Mouse (Mus musculus) left cerebral cortex, adult 2 months (tissue): Measurements from ENCODE around the gene Efcab3. TPM values are rescaled to one million over a fixed set of nuclear protein-coding genes. Genes with fewer than 3 reads are reported as not detected.
"Not testable (repeated sequence)": the region's sequence is repeated elsewhere in the genome, so short reads cannot be mapped to it uniquely, and the experiment has no call there.

Experiments
- DNase-seq, 2 experiments: peaks; one replicate each; pipeline ENCODE4 v3.0.0; 2021 to 2022; ENCODE audit warnings: low spot score in 2 of 2, mixed read lengths in 1 of 2; ENCODE audit errors: extremely low spot score in 1 of 2
- H3K27ac ChIP-seq: fragments of 200-600 bp; 2 replicates; pipeline ENCODE4 v1.8.1; 2022
- H3K4me3 ChIP-seq: fragments of 200-600 bp; 2 replicates; pipeline ENCODE4 v1.8.1; 2022
- CTCF ChIP-seq: fragments of 200-600 bp; IDR thresholded peaks from 2 replicates; pipeline ENCODE4 v1.8.1; 2022; ENCODE audit warnings: antibody characterized with exemption, mild to moderate bottlenecking, moderate library complexity
- intact Hi-C: fragments of 180-260 bp; cut with DNase I; formaldehyde crosslinking; loops from one replicate; pipeline ENCODE4 v1.15.1; 2025
- total RNA-seq, 2 experiments: library from RNA; stranded (reverse); gene quantifications; 2 replicates each; pipeline ENCODE4 v1.2.3; 2021

Efcab3 gene
- total RNA-seq, 2 experiments from 2014 or later: 0.77 to 1.7 TPM

DNA sequence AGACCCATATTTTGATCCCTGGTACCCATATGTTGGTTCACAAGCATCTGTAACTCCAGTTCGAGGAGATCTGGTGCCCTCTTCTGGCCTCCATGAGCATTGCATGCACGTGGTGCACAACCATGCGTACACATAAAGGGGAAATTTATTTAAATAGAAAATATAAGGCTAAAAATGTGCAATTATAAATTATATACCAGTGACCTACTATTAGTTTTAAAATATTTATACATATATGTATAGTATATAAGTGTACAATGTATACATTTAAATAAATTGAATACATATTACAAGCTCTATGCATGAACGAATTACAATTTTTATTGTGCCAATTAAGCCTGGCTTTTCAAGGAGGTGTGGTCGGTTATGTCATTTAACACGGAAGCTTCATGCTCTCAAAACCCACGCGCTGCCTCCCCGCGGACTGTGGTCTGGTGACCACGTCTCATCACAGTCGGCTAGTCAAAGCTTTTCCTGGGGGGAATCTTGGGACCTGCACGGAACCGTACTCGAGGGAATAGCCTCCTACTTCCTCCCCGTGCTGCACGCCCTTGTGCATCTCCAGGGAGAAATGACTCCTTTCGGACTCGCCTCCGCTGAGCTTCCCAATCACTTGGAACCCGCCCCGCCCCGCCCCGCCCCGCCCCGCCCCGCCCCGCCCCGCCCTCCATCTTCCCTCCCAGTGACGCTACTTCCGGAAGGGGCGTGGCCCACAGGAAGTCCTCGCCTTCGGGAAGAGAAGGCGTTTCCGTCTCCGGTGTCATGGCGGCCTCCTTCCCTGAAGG lies 62.5 kb downstream of the Efcab3 start, which contains the start of gene Mettl2:
Gene Mettl2 (plus strand): TSS at position 691 of the 785 bp plus-strand sequence.
- peak; percentile 79 for TF ChIP-seq CTCF
- intact Hi-C loops: loop anchor here (1.0 to 10.0 kb wide), 4 partner anchors 55 to 811 kb away; no protein-coding TSS in a partner anchor
- peak; percentile 72 to 83 for DNase-seq
- Histone ChIP-seq H3K27ac (peak within 1 kb of the TSS; percentile 87), H3K4me3 (peak within 1 kb of the TSS; percentile 93)

DNA sequence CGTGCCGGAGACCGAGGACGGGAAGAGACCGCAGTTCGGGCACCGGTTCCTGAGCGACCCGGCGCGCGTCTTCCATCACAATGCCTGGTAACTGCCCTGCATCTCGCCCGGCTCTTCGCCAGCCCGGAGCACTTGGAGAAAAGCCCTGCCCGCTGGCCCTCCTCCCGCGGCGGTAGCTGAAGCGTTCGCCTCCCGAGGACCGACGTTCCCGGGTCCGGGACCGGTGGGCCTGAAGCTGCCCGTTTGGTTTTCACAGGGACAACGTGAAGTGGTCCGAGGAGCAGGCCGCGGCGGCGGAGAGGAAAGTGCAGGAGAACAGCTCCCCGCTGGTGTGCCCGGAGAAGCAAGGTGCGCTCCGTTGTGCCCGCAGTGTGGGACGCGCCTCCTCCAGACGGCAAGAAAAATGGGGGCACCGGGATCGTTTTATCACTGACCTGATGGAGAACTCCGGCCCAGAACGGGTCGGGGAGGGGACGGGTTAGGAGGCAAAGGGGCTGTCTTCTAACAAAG lies 63.2 kb downstream of the Efcab3 start:
- Histone ChIP-seq H3K27ac (peak overlapping the region; percentile 67), H3K4me3 (peak overlapping the region; percentile 93)
- TF ChIP-seq CTCF: no peak
- DNase-seq: no peak
- intact Hi-C loops: loop anchor here (1.0 to 10.0 kb wide), 3 partner anchors 55 to 812 kb away; no protein-coding TSS in a partner anchor

DNA sequence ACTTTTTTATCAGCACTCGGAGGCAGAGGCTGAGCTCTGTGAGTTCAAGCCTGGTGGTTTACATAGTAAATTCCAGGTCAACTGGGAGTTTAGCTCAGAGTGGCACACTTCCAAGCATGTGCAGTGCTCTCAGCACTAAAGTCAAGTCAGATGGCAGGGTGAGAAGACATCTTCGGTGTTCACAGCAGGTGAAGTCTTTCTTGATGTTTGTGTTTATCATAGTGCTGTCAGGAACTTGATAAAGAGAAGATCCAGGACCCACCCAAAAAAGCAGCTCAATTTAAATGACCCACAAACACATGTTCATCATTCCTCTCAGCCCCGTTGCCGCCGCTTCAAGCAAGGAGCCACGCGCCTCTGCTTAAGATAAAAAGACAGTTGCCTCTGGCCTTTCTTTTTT lies 72.3 kb downstream of the Efcab3 start:
- Histone ChIP-seq H3K4me3 (no peak overlapping the region), H3K27ac (no peak overlapping the region)
- intact Hi-C loops: no loop called here
- no peak for TF ChIP-seq CTCF
- no peak for DNase-seq

DNA sequence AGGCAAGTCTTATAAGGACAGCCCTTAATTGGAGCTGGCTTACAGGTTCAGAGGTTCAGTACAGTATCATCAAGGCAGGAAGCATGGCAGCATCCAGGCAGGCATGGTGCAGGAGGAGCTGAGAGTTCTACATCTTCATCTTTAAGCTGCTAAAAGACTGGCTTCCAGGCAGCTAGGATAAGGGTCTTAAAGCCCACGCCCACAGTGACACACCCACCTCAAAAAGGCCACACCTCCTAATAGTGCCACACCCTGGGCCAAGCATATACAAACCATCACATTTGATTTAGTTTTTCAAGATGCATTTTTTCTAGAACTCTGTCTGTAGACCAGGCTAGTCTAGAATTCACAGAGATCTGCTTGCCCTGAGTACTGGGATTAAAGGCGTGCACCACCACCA lies 73.9 kb downstream of the Efcab3 start:
- DNase-seq, intact Hi-C loops, H3K27ac ChIP-seq, H3K4me3 ChIP-seq: not testable (repeated sequence)

DNA sequence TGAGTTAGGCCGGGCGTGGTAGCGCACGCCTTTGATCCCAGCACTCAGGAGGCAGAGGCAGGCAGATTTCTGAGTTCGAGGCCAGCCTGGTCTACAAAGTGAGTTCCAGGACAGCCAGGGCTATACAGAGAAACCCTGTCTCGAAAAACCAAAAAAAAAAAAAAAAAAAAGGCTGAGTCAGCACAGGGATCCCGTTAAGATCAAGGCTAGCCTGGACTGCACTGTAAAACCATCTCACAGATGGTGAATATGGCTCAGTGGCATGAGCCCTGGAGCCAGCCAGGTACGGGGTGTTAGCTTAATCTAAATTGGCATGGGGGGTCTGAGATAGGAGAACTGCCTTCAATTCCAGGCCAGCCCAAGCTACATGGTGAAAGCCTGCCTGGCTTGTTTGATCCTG lies 77.1 kb downstream of the Efcab3 start:
- H3K4me3 ChIP-seq, DNase-seq, H3K27ac ChIP-seq, intact Hi-C loops: not testable (repeated sequence)

DNA sequence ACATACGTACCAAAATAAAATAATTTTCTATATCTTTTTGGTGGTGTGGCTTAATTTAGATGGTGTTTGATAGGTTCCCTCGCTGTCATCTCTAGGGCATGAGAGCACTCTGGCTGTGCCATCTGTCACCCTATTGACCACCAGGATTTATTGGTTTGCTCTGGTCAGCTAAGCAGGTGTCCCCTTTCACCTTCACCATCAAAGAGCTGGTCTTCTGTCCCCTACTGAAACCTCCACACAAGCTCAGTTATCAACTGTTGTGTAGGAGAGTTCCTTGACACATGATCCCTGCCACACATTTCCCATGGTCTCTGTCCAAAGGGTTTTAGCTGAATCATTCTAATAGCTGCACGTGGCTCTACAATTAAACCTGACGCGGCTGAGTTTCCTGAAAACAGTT lies 77.7 kb downstream of the Efcab3 start:
- intact Hi-C loops: no loop called here
- H3K27ac ChIP-seq: no peak overlapping the region
- no peak for TF ChIP-seq CTCF
- no peak overlapping the region for H3K4me3 ChIP-seq
- DNase-seq: no peak

DNA sequence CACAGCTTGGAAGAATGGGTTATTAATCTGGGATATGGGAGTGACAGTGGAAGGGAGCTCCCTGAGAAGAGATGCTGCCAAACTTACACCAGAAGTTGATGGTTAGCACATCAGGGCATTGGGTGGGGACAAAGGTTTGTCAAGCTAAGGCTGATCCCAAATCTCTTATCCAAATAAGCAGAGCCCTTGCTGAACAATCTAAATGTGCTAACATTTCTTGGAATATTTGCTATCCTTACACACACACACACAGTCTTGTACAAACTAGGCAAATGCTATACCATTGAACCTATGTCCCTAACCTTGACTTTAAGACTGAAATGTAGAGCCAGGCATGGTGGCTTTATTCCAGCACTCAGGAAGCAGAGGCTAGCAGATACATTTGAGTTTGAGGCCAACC lies 80.2 kb downstream of the Efcab3 start:
- no peak for TF ChIP-seq CTCF
- DNase-seq: no peak
- Histone ChIP-seq H3K27ac (no peak overlapping the region), H3K4me3 (no peak overlapping the region)
- intact Hi-C loops: no loop called here

DNA sequence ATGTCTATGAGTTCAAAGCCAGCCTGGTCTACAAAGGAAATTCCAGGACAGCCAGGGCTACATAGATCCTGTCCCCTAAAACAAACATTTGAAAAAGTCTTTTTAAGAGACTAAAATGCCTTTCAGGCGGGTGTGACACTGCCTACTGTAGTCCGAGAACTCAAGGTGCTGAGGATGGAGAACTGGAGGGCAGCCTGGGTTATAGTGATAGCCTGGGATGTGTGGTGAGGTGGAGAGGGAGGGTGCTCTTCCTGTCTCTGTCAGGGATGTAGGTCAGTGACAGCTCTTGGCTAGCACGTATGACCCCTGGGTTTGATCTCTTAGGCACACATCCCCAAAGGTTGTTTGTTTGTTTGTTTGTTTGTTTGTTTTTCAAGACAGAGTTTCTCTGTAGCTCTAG lies 80.7 kb downstream of the Efcab3 start:
- intact Hi-C loops: no loop called here
- Histone ChIP-seq H3K27ac (no peak overlapping the region), H3K4me3 (no peak overlapping the region)
- no peak for TF ChIP-seq CTCF
- no peak for DNase-seq

DNA sequence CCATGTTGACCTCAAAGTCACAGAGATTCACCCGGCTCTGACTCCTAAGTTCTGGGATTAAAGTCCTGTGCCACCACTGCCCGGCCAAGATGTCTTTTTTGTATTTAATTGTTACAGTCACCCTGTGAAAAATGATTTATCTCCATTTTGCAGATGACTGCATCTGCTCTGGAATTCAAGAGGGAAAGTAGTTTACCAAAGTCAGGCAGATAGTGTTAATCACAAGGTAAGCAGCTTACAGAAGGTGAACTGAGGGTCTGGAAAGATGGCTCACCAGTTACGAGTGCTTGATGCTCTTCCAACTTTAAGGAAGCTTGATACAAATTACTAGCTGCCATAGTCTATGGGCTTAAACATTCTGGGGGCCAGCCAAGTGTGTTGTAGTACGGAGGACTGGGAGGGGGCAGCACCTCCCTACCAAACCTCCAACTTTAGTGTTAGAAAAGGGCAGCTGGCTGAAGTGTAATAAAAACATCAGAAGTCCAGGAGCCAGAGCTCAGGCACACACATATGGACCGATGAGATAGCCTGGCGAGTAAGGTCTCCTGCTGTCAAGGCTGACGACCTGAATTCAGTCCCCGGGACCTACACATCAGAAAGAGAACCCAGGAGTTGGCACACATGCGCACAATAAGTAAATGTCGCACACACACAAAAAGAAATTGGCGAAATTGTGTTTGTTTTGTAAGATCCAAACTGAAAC lies 81.3 kb downstream of the Efcab3 start:
- intact Hi-C loops: no loop called here
- Histone ChIP-seq H3K27ac (no peak overlapping the region), H3K4me3 (no peak overlapping the region)
- no peak for DNase-seq
- no peak for TF ChIP-seq CTCF

DNA sequence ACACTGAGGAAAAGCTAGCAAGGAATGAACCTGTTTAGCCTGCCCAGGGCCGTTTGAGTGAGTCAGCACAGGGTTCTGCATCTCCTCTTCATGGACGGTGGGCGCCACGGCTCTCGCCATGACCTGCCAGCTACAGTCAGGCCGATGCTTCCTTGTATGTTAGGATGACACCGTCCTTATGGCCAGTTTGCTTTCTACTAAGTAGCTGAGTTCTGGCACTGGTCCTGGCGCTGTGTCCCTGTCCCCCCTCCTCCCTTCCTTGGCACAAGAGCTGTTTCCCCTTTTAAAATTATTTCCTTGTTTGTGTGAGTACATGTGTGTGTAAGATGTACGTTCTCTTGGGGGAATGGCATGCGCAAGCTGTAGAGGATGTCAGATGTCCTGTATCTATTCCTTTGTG lies 81.8 kb downstream of the Efcab3 start:
- Histone ChIP-seq H3K4me3 (no peak overlapping the region), H3K27ac (no peak overlapping the region)
- no peak for TF ChIP-seq CTCF
- no peak for DNase-seq
- intact Hi-C loops: no loop called here

DNA sequence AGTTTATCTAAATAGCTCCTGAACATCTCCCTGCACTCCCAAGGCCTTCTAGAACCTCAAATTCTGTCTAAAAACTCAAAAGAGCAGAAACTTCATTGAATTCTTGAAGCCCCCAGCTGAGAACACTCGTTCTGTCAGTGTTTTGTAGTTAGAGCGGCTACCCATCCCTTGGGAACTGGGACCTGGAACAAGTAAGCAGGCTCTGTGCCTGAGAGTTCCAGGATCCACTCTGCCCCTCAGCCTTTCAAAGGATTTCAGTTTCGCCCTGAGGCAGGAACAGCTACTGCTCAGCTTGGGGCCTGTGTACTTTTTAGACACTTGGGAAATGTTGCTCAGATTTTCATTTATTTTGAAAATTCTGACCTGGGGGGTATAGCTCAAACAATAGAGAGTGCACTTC lies 83.2 kb downstream of the Efcab3 start, which contains the start of gene Gm10842:
Gene Gm10842 (plus strand): TSS at position 301 of the 400 bp plus-strand sequence.
- no peak within 1 kb of the TSS for H3K4me3 ChIP-seq
- no peak for TF ChIP-seq CTCF
- intact Hi-C loops: no loop called here
- H3K27ac ChIP-seq: no peak within 1 kb of the TSS
- DNase-seq: no peak

DNA sequence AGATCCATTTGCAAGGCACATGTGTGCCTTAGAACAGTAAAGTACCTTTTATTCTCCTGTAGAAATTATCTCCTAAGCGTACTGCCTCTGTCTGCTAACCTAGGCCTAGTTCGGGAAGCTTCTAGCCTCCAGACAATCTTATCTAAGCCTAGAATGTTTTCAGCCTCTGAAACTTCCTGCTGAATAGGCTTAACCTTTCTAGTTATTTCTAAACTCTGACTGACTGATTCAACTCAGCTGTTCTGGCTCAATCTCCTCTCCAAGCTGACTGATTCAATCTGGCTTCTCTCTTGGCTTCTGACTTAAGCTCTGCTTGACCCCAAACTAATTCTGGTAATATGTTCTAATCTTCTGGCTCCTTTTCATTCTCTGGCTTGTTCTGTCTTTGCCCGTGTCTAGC lies 86.0 kb downstream of the Efcab3 start:
- intact Hi-C loops: no loop called here
- Histone ChIP-seq H3K4me3 (no peak overlapping the region), H3K27ac (no peak overlapping the region)
- no peak for DNase-seq
- TF ChIP-seq CTCF: no peak
